Mouse (Mus musculus) urinary bladder, postnatal 4 days (tissue): ENCODE results near the gene Mpg.

Experiments
- DNase-seq, 2 experiments: peaks; one replicate each; pipeline ENCODE4 v3.0.0; 2021 to 2022; ENCODE audit warnings: low spot score in 2 of 2

The Mpg gene

GRCm38 (mm10) chr11:32201922-32202685 lies 24.2 kb upstream of the Mpg start:
- no peak for DNase-seq

DNA sequence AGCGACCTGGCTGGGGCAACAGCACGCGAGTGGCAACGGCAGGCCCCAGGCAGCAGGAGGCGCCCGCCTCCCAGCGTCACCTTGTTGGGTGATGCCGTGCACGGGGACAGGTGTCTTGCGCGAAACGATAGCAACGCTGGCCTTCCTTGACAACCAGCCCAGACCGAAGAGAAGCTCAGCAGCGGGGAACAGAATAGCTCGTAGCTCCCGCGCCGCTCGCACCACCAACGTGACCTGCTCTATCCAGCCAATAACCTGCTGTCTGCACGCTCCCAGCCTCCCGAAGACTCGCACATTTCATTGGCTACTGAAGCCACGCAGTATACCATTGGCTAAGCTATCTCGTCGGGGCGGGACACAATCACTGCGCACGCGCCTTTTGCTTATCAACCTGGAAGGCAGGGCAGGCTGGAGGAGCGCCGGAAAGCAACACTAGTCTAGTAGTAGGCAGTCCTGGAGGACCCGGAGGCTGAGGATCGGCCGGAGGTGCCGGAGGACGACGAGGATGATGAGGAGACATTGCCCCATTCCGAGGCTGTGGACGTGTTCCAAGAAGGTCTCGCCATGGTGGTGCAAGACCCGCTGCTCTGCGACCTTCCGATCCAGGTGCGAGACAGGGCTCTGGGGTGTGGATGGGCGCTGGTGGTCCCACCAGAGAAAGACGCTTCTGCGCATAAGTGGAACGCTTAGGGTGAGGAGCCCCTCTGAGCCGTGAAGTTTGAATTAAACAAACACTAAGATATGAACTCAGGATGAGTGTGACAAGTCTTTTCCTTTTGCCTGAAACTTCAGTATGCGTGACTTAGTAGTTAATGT lies 21.0 kb upstream of the Mpg start, which contains the start of gene Snrnp25:
Snrnp25 (plus strand) TSS at position 358 of the 816 bp plus-strand sequence.
- peak; percentile 92 to 95 for DNase-seq

DNA sequence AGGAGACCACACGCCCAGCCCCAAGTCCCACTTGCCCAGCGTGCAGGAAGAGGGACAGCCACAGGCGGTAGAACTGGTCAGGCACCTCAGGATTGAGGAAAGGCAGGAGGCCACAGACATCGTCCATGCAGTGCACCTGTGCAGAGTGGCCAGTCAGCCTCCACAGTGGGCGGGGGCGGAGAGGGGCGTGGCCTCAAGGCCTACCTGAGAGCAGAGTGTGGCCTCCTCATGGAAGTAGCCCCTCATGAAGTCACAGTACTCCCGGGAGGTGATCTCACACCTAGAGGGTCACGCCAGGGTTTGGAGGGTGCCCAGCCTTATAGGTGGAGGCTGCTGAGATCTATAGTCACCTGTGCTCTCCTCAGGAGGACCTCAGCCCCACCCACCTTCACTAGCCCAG lies 15.7 kb upstream of the Mpg start:
- no peak for DNase-seq

DNA sequence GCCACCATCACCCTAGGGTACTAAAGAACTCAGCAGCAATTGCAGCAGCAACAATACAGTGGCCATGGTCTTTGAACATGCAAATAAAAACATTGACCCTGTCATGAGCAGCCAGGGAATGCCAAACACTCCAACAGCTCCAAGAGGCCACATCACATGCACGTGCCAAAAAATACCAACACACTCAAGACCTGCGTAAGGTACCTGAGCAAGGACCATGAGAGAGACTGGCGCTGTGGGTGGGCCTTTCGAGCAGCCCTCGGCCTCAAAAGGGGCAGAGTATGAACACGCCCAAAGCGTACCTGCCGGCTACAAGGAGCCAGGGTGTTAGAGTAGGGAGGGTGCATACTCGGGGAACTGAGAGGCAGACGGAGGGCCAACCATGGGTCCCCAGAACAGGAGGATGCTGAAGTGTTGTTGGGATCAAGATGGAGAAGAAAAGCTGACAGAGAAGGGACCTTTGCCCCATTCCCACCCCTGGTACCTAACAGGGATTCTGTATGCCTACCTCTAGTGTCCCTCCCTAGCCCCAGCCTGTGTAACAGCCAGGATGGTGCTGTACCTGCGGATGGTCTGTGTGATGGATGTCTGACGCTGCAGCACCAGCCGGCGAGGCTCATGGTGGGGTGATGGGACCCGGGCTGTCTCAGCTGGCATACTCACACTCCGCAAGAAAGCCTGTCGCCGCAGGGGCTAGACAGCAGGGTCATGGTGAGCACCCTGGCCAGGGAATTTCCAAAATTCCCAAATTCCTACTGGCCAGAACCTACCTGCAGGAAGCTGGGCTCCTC lies 10.7 kb upstream of the Mpg start:
- DNase-seq: no peak

GRCm38 (mm10) chr11:32216851-32217250 lies 9.5 kb upstream of the Mpg start:
- DNase-seq: peak in 1 of 2 experiments; percentile 76

DNA sequence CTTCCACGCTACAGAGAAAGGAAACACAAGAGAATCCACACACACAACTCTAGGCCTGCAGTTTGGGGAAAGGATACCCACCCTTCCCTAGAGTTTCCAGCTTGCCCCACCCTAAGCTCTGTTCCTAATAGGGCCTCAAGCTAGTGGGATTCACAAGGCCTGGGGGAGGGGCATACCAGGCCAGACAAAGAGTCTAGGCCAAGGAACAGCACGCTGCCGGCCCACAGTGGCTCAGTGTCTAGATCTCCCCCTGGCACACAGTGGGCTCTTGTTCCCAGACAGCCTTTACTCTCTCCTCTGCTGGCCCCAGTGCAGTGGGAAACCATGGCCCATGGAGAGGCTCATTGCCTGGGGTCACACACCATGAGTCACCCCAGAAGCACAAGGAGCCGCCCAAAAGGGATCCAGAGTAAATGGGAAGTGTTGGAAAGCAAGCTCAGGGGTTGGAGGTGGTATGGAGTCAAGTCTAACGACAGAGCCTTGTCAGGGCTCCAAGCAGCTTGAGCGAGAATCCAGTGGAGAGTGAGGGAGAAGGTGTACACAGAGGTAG lies 7.7 kb upstream of the Mpg start:
- DNase-seq: no peak

DNA sequence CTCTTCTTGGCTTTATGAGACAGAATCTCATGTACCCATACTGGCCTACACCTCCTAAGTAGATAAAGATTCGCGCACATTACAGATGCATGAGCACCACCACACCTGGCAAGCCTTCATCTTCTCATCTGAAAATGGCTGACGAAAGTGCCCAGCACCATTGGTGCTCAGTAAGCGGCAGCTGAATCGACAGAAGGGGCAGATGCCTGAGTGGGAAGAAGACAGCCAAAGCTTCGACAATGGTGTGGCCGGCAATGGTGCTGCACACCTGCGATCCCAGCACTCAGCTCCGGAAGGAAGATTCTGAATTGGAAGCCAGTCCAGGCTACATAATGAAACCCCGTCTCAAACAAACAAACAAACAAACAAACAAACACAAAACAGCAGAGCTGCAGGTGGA lies 7.0 kb upstream of the Mpg start:
- DNase-seq: no peak

DNA sequence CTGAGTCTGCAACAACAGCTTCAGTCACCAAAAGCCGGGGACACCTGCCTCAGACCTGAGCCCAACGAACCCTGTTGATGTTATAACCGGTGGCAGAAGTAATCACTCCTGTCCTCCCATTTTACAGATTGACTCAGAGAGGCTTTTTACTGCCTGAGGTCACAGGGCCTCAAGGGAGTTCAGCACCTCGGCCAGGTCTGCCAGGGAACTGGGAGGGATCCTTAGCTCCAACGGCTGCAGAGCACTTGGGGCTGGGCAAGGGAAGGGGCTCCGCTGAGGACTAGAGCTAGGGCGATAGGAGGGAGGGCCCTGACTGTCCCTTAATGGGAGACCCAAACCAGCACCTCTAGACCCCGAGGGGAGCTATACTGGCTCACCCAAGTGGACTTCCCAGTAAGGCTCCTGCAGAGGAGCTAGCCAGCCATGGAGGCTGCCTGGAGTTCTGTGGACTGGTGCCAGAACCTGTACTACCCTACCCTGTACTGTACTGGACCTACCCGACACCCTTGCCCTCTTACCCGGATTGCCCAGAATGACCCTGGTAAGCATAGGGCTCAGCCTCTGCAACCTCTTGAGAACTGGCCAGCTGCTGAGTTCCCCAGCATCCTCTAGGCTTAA lies 5.6 kb upstream of the Mpg start:
- DNase-seq: no peak

DNA sequence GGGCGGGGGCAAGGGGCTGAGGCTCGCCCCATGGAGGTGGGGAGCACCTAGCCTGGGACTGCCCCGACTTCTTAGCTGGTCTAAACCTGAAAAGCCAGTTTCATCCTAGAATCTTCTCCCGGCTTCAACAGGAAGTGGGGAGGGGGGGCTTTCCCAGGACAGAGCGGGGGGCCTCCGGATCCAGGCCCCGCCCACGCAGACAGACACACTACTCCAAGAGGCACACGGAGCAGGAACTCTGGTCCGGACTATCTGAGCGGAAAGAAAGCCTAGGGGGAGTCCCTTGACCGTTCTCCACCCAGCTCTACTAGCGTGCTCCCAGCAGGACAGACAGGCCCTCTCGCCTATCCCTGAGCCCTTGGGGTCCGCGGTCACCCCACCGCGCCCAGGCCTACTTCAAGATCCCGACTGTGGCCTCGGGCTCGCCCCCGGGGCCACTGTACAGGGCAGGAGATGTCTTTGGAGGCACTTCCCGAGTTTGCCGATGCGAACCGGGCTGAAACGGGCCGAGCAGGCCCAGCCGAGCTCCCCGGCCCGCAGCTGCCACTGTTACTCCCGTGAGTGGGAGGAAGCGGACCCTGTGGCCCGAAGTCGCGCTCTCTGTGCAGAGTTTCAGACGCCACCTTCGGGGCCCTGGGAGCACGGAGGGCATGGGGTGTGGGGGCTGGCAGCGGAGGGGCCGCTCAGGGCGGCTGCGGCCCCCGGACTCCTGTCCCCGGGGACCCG lies 4.9 kb upstream of the Mpg start:
- peak in 1 of 2 experiments; percentile 72 for DNase-seq

DNA sequence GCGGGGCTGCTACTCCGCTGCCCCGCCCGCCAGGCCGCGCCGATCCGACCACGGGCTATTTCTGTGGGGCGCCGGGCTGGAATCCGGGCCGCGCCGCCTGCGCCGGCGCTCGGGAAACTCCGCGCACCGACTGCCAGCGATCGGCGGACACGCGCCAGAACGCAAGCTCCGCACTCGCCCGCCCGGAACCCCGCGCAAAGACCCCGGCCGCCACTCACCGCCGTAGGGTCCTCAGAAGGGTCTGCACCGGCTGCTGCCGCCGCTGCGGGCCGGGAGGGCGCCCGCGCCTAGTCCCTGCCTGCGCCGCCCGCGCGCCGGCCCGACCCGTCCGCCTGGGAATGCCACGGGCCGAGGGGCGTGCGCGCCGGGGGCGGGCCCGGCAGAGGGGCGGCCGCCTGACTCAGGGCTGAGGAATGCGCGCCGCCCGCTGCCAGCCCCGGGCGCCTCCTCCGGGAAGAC lies 4.3 kb upstream of the Mpg start, which contains the start of gene Rhbdf1:
Rhbdf1 (minus strand) TSS at position 350 of the 459 bp plus-strand sequence.
- DNase-seq: peak; percentile 73 to 77

- no peak for DNase-seq
Observed at GRCm38 (mm10) chr11:32222570-32223194, 3.6 kb upstream of the Mpg start.

- DNase-seq: no peak
Observed at GRCm38 (mm10) chr11:32223297-32223967, 2.9 kb upstream of the Mpg start.

- peak; percentile 80 to 87 for DNase-seq
Observed at GRCm38 (mm10) chr11:32224468-32225139, 1.7 kb upstream of the Mpg start.

DNA sequence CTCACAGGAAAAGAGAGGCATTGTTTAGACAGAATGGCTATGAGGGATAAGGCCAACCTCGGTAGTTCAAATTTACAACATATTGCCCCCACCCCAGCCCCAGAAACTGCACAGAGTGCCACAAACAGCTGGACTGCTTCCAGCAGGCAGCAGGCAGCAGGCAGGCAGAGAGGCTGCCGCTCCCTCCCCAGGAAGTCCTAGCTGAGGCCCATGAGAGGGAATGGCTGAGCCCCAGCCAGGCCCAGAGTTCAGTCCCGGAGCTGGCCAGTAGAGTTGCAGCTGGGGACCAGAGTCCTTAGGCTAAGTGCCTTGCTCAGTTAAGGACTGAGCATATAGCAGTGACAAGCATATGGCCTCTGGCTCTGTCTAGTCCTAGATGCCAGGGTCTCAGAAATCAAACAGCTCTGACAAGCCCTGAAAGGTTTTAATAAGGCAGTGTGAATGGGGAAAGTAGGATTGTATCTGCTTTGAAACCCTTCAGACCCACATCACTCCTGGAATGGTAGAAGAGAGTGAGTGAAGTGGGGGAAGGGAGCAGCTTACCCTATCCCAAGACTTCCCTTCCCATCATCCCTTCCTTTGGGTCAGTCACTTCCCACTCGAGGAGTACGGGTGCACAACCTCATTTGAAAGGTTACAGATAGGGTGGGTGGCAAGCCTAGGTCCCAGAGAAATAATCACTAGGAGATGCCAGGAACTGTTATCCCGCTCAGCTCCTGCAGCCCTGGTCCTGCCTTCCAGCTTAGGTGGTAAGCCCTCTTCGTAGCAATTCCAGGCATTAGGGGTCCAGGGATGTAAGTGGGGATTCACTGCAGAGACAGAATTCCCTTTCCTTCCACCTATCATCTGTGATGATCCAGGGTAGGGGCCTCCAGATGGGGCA lies 842 bp upstream of the Mpg start:
- peak in 1 of 2 experiments; percentile 48 for DNase-seq

GRCm38 (mm10) chr11:32227041-32227440 lies 736 bp downstream of the Mpg start:
- DNase-seq: no peak

- DNase-seq: no peak
Observed at GRCm38 (mm10) chr11:32227555-32227954, 1.2 kb downstream of the Mpg start.

DNA sequence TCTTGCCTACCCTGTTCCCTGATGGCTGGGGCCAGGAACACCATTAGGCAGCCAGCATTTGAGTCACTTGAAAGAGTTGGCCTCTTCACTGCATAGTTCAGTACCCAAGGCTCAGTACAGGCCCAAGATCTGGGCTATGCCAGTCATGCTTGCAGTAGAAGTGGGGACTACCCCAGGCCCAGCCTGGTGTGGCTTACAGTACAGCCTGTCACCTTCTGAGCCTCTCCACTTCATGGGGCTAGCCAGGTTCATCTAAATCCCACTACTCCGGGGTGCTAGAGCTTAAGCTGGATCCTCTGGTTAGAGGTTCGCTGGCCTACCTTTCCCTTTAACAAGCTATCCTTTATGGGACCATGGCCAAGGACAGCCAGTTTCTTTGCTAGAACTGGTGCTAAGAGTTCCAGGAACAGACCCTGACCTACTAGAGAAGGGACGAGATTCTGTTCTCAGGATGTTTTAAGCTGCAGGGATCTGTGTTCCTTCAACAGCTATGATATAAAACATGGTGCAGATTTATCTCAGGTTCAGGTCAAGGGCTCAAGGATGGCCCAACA lies 2.1 kb downstream of the Mpg start:
- DNase-seq: no peak

DNA sequence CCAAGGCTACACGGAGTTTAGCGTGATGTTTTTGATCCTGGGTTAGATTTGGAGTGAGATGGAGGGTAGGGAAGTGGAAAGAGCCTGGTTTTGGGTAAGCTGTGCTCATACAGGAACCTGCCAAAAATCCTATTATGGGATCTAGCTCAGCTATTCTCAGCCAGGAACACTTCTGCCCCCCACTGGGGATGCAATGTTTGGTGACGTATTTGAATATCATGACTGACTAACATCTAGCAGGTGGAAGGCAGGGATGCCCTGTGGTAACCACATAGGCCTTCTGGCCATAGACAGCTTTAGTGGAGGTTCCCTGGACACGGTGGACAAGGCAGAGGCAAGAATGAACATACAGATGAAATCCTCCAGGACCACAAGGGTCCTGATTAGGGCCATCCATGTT lies 3.9 kb downstream of the Mpg start:
- no peak for DNase-seq
